Comparison of ENCODE assay signal across 8 mouse cellular contexts in genomic region chr1:37401687-37402086, GRCm38 (mm10). TPM values are rescaled to one million over a fixed set of nuclear protein-coding genes. Genes with fewer than 3 reads are reported as not detected.
DNase-seq lines count a peak whose midpoint lies in the region; ATAC-seq and TF ChIP-seq lines count a peak whose summit lies in the region.

No protein-coding gene starts in this region.

- WGBS in neural tube, embryonic 15.5 days: 59% methylated on average over 4 of the region's 4 CpGs
- 58% methylated on average over 4 of the region's 4 CpGs for whole genome bisulfite sequencing in hindbrain, embryonic 14.5 days

- DNase-seq in neural tube, embryonic 10.5 days (ENCODE audit: extremely low spot score, low spot score): peak; percentile 46
- peak; percentile 54 to 85 for DNase-seq in adrenal gland, adult (ENCODE audit: inconsistent age in 2 of 2, low spot score in 1 of 2)
- DNase-seq in hindbrain, embryonic 14.5 days (ENCODE audit: low spot score): peak; percentile 60
- peak; percentile 65 for DNase-seq in left cerebral cortex, postnatal 4 days
- peak; percentile 61 for DNase-seq in thymus, postnatal 25 days

- no peak for TF ChIP-seq POLR2A in cortical plate, adult 2 months (IDR thresholded peaks at IDR 0.05; ENCODE audit: extremely low read depth, insufficient read depth, low read length)

- intact Hi-C loops in left cerebral cortex, postnatal 4 days (cut with DNase I): loop anchor here (1.0 kb wide), 1 partner anchor 129 kb away; no protein-coding TSS in a partner anchor

- no peak overlapping the region for H3K27ac ChIP-seq in neural tube, embryonic 15.5 days (replicated peaks)
- no peak overlapping the region for H3K27ac ChIP-seq in cortical plate, adult 2 months (ENCODE audit: insufficient read depth, low read length)
- H3K27ac ChIP-seq in hindbrain, embryonic 14.5 days: no peak overlapping the region

- no peak for ATAC-seq in neural tube, embryonic 15.5 days (ENCODE audit: low FRiP score)
- no peak for ATAC-seq in hindbrain, embryonic 14.5 days (ENCODE audit: low FRiP score)
- ATAC-seq in neutrophil, adult 5-6 weeks (ENCODE audit: extremely low read depth, insufficient number of reproducible peaks, low FRiP score, poor library complexity, severe bottlenecking): peak; percentile 40; the same call in 1 of the 2 replicates

- no peaks in the 10 kb centered on the region for H3K9me3 ChIP-seq in neural tube, embryonic 15.5 days (replicated peaks)
- H3K9me3 ChIP-seq in hindbrain, embryonic 14.5 days (ENCODE audit: control insufficient read depth, low read length): no peaks in the 10 kb centered on the region

- H3K36me3 ChIP-seq in neural tube, embryonic 15.5 days: peaks cover 46% of the 10 kb centered on the region
- H3K36me3 ChIP-seq in hindbrain, embryonic 14.5 days (replicated peaks; ENCODE audit: control insufficient read depth, insufficient read depth): peaks cover 72% of the 10 kb centered on the region

- TF ChIP-seq CTCF in cortical plate, adult 2 months (IDR thresholded peaks at IDR 0.05; ENCODE audit: extremely low read depth, insufficient read depth, low read length): peak; percentile 86

- H3K4me3 ChIP-seq in neural tube, embryonic 15.5 days (replicated peaks): no peak overlapping the region
- H3K4me3 ChIP-seq in cortical plate, adult 2 months (ENCODE audit: insufficient read depth, low read length): no peak overlapping the region
- H3K4me3 ChIP-seq in hindbrain, embryonic 14.5 days (replicated peaks; ENCODE audit: low read length): no peak overlapping the region

- no peaks in the 10 kb centered on the region; the same call in 1 of the 2 replicates for H3K4me1 ChIP-seq in neural tube, embryonic 15.5 days
- H3K4me1 ChIP-seq in cortical plate, adult 2 months (ENCODE audit: control insufficient read depth, insufficient read depth, low read length): peaks cover 2% of the 10 kb centered on the region; the same call in 1 of the 2 replicates
- no peaks in the 10 kb centered on the region for H3K4me1 ChIP-seq in hindbrain, embryonic 14.5 days (replicated peaks; ENCODE audit: control insufficient read depth, insufficient read depth, low read length)

- no peaks in the 10 kb centered on the region for H3K27me3 ChIP-seq in neural tube, embryonic 15.5 days (replicated peaks)
- H3K27me3 ChIP-seq in hindbrain, embryonic 14.5 days (ENCODE audit: control insufficient read depth, insufficient read depth, low read length): no peaks in the 10 kb centered on the region

- no peak overlapping the region for H3K4me2 ChIP-seq in neural tube, embryonic 15.5 days
- H3K4me2 ChIP-seq in hindbrain, embryonic 14.5 days (replicated peaks): no peak overlapping the region

- H3K9ac ChIP-seq in neural tube, embryonic 15.5 days (replicated peaks): no peak overlapping the region
- no peak overlapping the region for H3K9ac ChIP-seq in hindbrain, embryonic 14.5 days

RNA-seq across cellular contexts. Expression of gene Coa5, which starts 28.2 kb away (rescaled TPM):
- polyA plus RNA-seq in neural tube, embryonic 15.5 days (2015; fragmentation: Nextera tagmentation; extraction: Ambion mirVana): 59.6 and 62.3 TPM in 2 replicates
- polyA plus RNA-seq in cortical plate, adult 2 months (2012; rRNA removed): 65.3 and 71.6 TPM in 2 replicates
- polyA plus RNA-seq in hindbrain, embryonic 14.5 days (2014; fragmentation: Nextera tagmentation; extraction: Ambion mirVana): 69.3 and 76.4 TPM in 2 replicates
- total RNA-seq in left cerebral cortex, postnatal 4 days (2021): 10 to 100 TPM; 41.0 to 42.0 TPM
- total RNA-seq in neutrophil, adult 5-6 weeks (2017): 50.0 and 53.8 TPM in 2 replicates

RNA-seq across cellular contexts. Expression of gene Unc50, which starts 28.3 kb away (rescaled TPM):
- polyA plus RNA-seq in neural tube, embryonic 15.5 days (2015; fragmentation: Nextera tagmentation; extraction: Ambion mirVana): 118 and 123 TPM in 2 replicates
- 82.7 and 85.5 TPM in 2 replicates for polyA plus RNA-seq in cortical plate, adult 2 months (2012; rRNA removed)
- 124 and 126 TPM in 2 replicates for polyA plus RNA-seq in hindbrain, embryonic 14.5 days (2014; fragmentation: Nextera tagmentation; extraction: Ambion mirVana)
- total RNA-seq in left cerebral cortex, postnatal 4 days (2021): 10 to 100 TPM; 46.9 to 51.8 TPM
- 52.3 and 57.2 TPM in 2 replicates for total RNA-seq in neutrophil, adult 5-6 weeks (2017)
